Comparison of ENCODE assay signal across 22 mouse cellular contexts in the genomic region with DNA sequence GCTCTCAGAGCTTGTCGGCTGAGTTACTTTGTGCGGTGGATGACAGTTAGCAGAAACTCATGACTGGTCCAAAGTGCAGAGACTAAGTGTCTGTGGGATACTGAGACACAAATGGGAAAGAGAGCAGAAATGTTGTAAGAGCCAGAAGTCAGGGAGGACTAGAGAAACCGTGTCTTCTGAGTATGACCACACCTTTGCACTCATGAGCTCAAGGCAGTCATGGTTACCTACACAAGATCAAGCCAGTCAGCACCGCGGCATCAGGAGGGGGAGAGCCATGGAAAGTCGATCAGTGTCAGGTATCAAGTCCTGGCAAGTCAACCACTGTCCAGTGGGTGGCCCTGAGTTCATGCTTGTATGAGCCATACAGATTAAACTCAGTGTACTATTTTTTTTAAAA.
"Had no signal": no experiment of that assay in that cellular context is flagged by ENCODE, and none has a peak within 500 bp of the region (broad histone marks: within the 10 kb centered on the region; RNA-seq: fewer than 3 reads in every experiment).

No protein-coding gene starts in this region.

- H3K9me3 ChIP-seq: limb, embryonic 10.5 days; limb, embryonic 13.5 days; liver, embryonic 12.5 days; liver, embryonic 15.5 days; midbrain, embryonic 13.5 days; neural tube, embryonic 13.5 days; stomach, embryonic 15.5 days had no signal

- H3K36me3 ChIP-seq: limb, embryonic 10.5 days; limb, embryonic 13.5 days; liver, embryonic 12.5 days; liver, embryonic 15.5 days; midbrain, embryonic 13.5 days; neural tube, embryonic 13.5 days; stomach, embryonic 15.5 days had no signal

- H3K4me2 ChIP-seq: limb, embryonic 13.5 days; liver, embryonic 12.5 days; liver, embryonic 15.5 days; midbrain, embryonic 13.5 days; neural tube, embryonic 13.5 days; stomach, embryonic 15.5 days had no signal

- H3K4me1 ChIP-seq: limb, embryonic 10.5 days; limb, embryonic 13.5 days; liver, embryonic 12.5 days; liver, embryonic 15.5 days; midbrain, embryonic 13.5 days; neural tube, embryonic 13.5 days; stomach, embryonic 15.5 days had no signal

- H3K27me3 ChIP-seq: limb, embryonic 13.5 days; liver, embryonic 12.5 days; liver, embryonic 15.5 days; midbrain, embryonic 13.5 days; neural tube, embryonic 13.5 days; stomach, embryonic 15.5 days had no signal

- H3K27ac ChIP-seq: hindbrain, postnatal 0 days; layer of hippocampus, adult 2 months; limb, embryonic 10.5 days; limb, embryonic 13.5 days; liver, embryonic 12.5 days; liver, embryonic 15.5 days; midbrain, embryonic 13.5 days; neural tube, embryonic 13.5 days; stomach, embryonic 15.5 days had no signal

- DNase-seq: kidney, postnatal 25 days; layer of hippocampus, adult 9-11 months; liver; lung, adult 18-20 months; retina, postnatal 1 day; right cerebral cortex, postnatal 25 days; spleen, adult 18-20 months; thymus, postnatal 25 days had no signal

- ATAC-seq: hindbrain, postnatal 0 days; inflammation-experienced regulatory T-cells, adult 6 months; intestine, embryonic 16.5 days; liver, embryonic 12.5 days; lung, postnatal 0 days; midbrain, embryonic 13.5 days; midbrain, embryonic 16.5 days had no signal

- H3K4me3 ChIP-seq: layer of hippocampus, adult 2 months; limb, embryonic 10.5 days; limb, embryonic 13.5 days; liver, embryonic 12.5 days; liver, embryonic 15.5 days; midbrain, embryonic 13.5 days; myocyte; neural tube, embryonic 13.5 days; stomach, embryonic 15.5 days had no signal

- H3K9ac ChIP-seq: limb, embryonic 13.5 days; liver, embryonic 12.5 days; liver, embryonic 15.5 days; midbrain, embryonic 13.5 days; neural tube, embryonic 13.5 days; stomach, embryonic 15.5 days had no signal
